Mouse (Mus musculus) bone marrow macrophage, adult 2 months (primary cell): ENCODE data around the gene Gm15085. TPM values are rescaled to one million over a fixed set of nuclear protein-coding genes. Genes with fewer than 3 reads are reported as not detected.
"Not testable (repeated sequence)": the region's sequence is repeated elsewhere in the genome, so short reads cannot be mapped to it uniquely, and the experiment has no call there.

Experiments
- H3K27ac ChIP-seq: 2 replicates; pipeline ENCODE4 v1.5.1; 2012; ENCODE audit warnings: low read depth, low read length; ENCODE audit not compliant: insufficient read depth
- H3K4me1 ChIP-seq: 2 replicates; pipeline ENCODE4 v1.6.1; 2012; ENCODE audit warnings: low read length; ENCODE audit not compliant: control insufficient read depth, insufficient read depth
- H3K4me3 ChIP-seq: 2 replicates; pipeline ENCODE4 v1.5.1; 2012; ENCODE audit warnings: mild to moderate bottlenecking, low read length, moderate library complexity; ENCODE audit not compliant: insufficient read depth
- polyA plus RNA-seq: library from polyadenylated mRNA; stranded (reverse); fragments of >200 nt; gene quantifications from 2 replicates; pipeline ENCODE4 v1.2.4, GENCODE M21; 2012; ENCODE audit not compliant: missing spikeins, insufficient read depth, insufficient read length

The Gm15085 gene
- not detected in 2 replicates for polyA plus RNA-seq

- not testable (repeated sequence) for H3K4me1 ChIP-seq, H3K27ac ChIP-seq, H3K4me3 ChIP-seq
Measured at GRCm38 (mm10) chrX:149447317-149447716, at the start of gene Gm15085. TSS of gene Gm15085 (plus strand) at chrX:149447617.

Other genes starting within 250 kb of the Gm15085 start
- gene Gm15093, start 175.2 kb upstream of the Gm15085 start, polyA plus RNA-seq: not detected in 2 replicates
- gene Gm10439, start 147.0 kb downstream of the Gm15085 start, polyA plus RNA-seq: not detected in 2 replicates